Mouse (Mus musculus): ENCODE results near the gene Vegfb.

GRCm38 (mm10) chr19:6936299-6936698 is 51.2 kb downstream of the Vegfb start:
- TF ChIP-seq EP300 (IDR thresholded peaks at IDR 0.05; ENCODE audit: low read depth) (no peak), CTCF (IDR thresholded peaks at IDR 0.05; ENCODE audit: low read depth) (peak; percentile 15)
